Mouse (Mus musculus) hindbrain, embryonic 10.5 days (tissue): Measurements from ENCODE around the gene Gstk1. TPM values are rescaled to one million over a fixed set of nuclear protein-coding genes. Genes with fewer than 3 reads are reported as not detected.

ENCODE experiments used
- DNase-seq: peaks from one replicate; pipeline ENCODE4 v3.0.0-alpha.2; 2017; ENCODE audit warnings: low spot score
- H3K27ac ChIP-seq: fragments of 300-500 bp; sonication (generic); 2 replicates; pipeline ENCODE4 v1.5.1; 2016; ENCODE audit warnings: mild to moderate bottlenecking, moderate library complexity
- H3K27me3 ChIP-seq: fragments of 300-500 bp; sonication (generic); 2 replicates; pipeline ENCODE4 v1.6.1; 2016; ENCODE audit warnings: mild to moderate bottlenecking; ENCODE audit not compliant: poor library complexity, insufficient read depth, severe bottlenecking
- H3K36me3 ChIP-seq: fragments of 300-500 bp; sonication (generic); 2 replicates; pipeline ENCODE4 v1.6.1; 2016; ENCODE audit warnings: mild to moderate bottlenecking, moderate library complexity
- H3K4me1 ChIP-seq: fragments of 300-500 bp; sonication (generic); replicated peaks from 2 replicates; pipeline ENCODE4 v1.6.1; 2016; ENCODE audit warnings: mild to moderate bottlenecking
- H3K4me3 ChIP-seq: fragments of 300-500 bp; sonication (generic); 2 replicates; pipeline ENCODE4 v1.5.1; 2016; ENCODE audit warnings: mild to moderate bottlenecking, moderate library complexity
- H3K9me3 ChIP-seq: fragments of 300-500 bp; sonication (generic); 2 replicates; pipeline ENCODE4 v1.6.1; 2016; ENCODE audit warnings: mild to moderate bottlenecking, moderate library complexity
- WGBS: fragments of 180-500 bp; shearing (Covaris S2); methylation state at CpG from one replicate; pipeline ENCODE4 v1.1.7; 2016; 5-methylcytosine and 5-hydroxymethylcytosine counted together
- polyA plus RNA-seq: library from polyadenylated mRNA; unstranded; fragments of >200 nt; fragmentation: Nextera tagmentation; extraction: Ambion mirVana; gene quantifications from 2 replicates; pipeline ENCODE4 v1.2.1, GENCODE M21; 2016

Gene Gstk1
- polyA plus RNA-seq, 1 experiment from 2014 or later = 17.7 TPM

- Histone ChIP-seq H3K9me3 (no peaks in the 10 kb centered on the region), H3K4me1 (no peaks in the 10 kb centered on the region), H3K36me3 (peaks cover 78% of the 10 kb centered on the region), H3K4me3 (no peak overlapping the region), H3K27ac (no peak overlapping the region), H3K27me3 (no peaks in the 10 kb centered on the region)
- DNase-seq = no peak
Observed at GRCm38 (mm10) chr6:42287562-42287961, 41.8 kb downstream of the Gstk1 start.

DNA sequence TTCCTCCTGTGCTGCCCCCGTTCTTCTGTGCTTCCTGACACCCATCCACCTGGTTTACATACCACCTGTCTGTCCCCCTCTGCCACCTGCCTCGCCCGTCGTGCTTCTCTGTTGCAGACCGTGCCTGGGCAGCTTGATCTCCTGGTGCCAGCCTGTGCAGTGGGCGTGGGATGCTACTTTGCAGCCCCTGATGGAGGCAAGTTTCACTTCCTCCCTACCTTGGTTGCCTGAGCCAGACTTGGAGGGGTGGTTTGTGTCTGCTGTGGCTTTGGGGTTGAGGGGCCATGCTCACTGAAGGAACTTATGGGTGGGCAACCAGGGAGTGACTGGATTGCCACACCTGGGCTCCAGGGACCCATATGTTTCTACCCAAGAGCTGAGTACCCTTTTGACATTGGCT, 47.6 kb downstream of the Gstk1 start:
- peaks cover 86% of the 10 kb centered on the region for H3K36me3 ChIP-seq
- no peak overlapping the region for H3K4me3 ChIP-seq
- no peaks in the 10 kb centered on the region for H3K4me1 ChIP-seq

DNA sequence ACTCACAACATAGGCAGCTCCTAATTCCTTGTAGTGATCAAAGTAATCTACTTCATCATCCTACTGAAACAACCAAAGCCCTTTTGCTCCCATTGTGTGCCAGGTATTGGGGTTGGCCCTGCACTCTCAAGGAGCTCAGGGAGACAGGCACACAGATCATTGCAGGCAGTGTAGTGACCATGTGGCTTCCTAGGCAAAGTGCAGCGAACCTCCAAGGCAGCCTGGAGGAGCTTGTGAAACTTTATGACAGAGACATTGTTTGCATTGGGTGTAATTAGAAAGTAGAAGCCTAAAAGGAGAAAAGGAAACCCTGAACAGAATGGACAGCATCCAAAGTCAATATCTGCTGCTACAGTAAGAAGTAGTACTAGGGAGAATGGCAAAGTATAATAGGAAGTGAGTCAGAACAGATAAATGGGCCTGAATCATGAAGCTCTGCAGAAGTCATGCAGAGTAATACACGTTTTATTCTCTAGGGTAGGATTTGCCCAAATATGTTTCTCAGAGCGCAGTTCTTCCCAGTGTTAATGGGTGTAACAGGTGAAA, 49.9 kb downstream of the Gstk1 start:
- WGBS = 84% methylated on average over 3 of the region's 3 CpGs
- Histone ChIP-seq H3K4me3 (no peak overlapping the region), H3K9me3 (no peaks in the 10 kb centered on the region), H3K4me1 (no peaks in the 10 kb centered on the region), H3K27ac (no peak overlapping the region), H3K36me3 (peaks cover 98% of the 10 kb centered on the region), H3K27me3 (no peaks in the 10 kb centered on the region)
- no peak for DNase-seq

More for the DNA sequence above, 47.6 kb downstream of the Gstk1 start:
- no peak overlapping the region for H3K27ac ChIP-seq
- H3K9me3 ChIP-seq = no peaks in the 10 kb centered on the region
- H3K27me3 ChIP-seq = no peaks in the 10 kb centered on the region
- DNase-seq = no peak
- WGBS = 86% methylated on average over 6 of the region's 6 CpGs

- Histone ChIP-seq H3K4me1 (no peaks in the 10 kb centered on the region), H3K27me3 (no peaks in the 10 kb centered on the region), H3K9me3 (no peaks in the 10 kb centered on the region), H3K4me3 (no peak overlapping the region), H3K27ac (no peak overlapping the region), H3K36me3 (peaks cover 89% of the 10 kb centered on the region)
- 93% methylated on average over 5 of the region's 5 CpGs for WGBS
- DNase-seq = no peak
Observed at GRCm38 (mm10) chr6:42299362-42299761, 53.6 kb downstream of the Gstk1 start.

Other genes starting within 250 kb of the Gstk1 start
- not detected in 2 replicates for gene Sva, start 207.5 kb upstream of the Gstk1 start, polyA plus RNA-seq
- gene Tas2r139, start 105.0 kb upstream of the Gstk1 start, polyA plus RNA-seq = not detected in 2 replicates
- gene Tas2r144, start 30.6 kb upstream of the Gstk1 start, polyA plus RNA-seq = not detected in 2 replicates
- gene Tmem139, start 16.0 kb downstream of the Gstk1 start, polyA plus RNA-seq = 0.48 and 0.75 TPM in 2 replicates
- 67.7 and 81.2 TPM in 2 replicates for gene Casp2, start 19.1 kb downstream of the Gstk1 start, polyA plus RNA-seq
- 0.94 and 1.1 TPM in 2 replicates for gene Clcn1, start 40.8 kb downstream of the Gstk1 start, polyA plus RNA-seq
- 1.4 and 2.9 TPM in 2 replicates for gene Fam131b, start 78.7 kb downstream of the Gstk1 start, polyA plus RNA-seq
- 86.0 and 103 TPM in 2 replicates for gene Zyx, start 103.7 kb downstream of the Gstk1 start, polyA plus RNA-seq
- gene Epha1, start 127.3 kb downstream of the Gstk1 start, polyA plus RNA-seq = 1.8 and 3.1 TPM in 2 replicates
- gene Tas2r143, start 154.3 kb downstream of the Gstk1 start, polyA plus RNA-seq = not detected in 2 replicates
- not detected in 2 replicates for gene Tas2r135, start 159.5 kb downstream of the Gstk1 start, polyA plus RNA-seq
- not detected in 2 replicates for gene Tas2r126, start 188.6 kb downstream of the Gstk1 start, polyA plus RNA-seq
- not detected in 2 replicates for gene Olfr458, start 219.3 kb downstream of the Gstk1 start, polyA plus RNA-seq
- gene Olfr457, start 230.4 kb downstream of the Gstk1 start, polyA plus RNA-seq = not detected in 2 replicates
- not detected in 2 replicates for gene Olfr456, start 241.3 kb downstream of the Gstk1 start, polyA plus RNA-seq